Mouse (Mus musculus) cerebellum, postnatal 10 days (tissue): ENCODE results near the gene Krt24.
A peak's percentile ranks its signal among the peaks of the same experiment; 100 is the strongest.
"Not testable (repeated sequence)": the region's sequence is repeated elsewhere in the genome, so short reads cannot be mapped to it uniquely, and the experiment has no call there.

Experiments
- DNase-seq, 2 experiments: peaks; one replicate each; pipeline ENCODE4 v3.0.0; 2021; ENCODE audit warnings: mixed read lengths in 2 of 2

Krt24 gene

GRCm38 (mm10) chr11:99250666-99251065, 34.4 kb downstream of the Krt24 start:
- no peak for DNase-seq

- peak in 1 of 2 experiments; percentile 17 for DNase-seq
These were observed 34.8 kb downstream of the Krt24 start for GRCm38 (mm10) chr11:99250241-99250640.

GRCm38 (mm10) chr11:99249115-99249514, 35.9 kb downstream of the Krt24 start:
- peak; percentile 69 to 80 for DNase-seq

GRCm38 (mm10) chr11:99247916-99248315, 37.1 kb downstream of the Krt24 start:
- no peak for DNase-seq

- DNase-seq, result not testable (repeated sequence)
These were observed 40.5 kb downstream of the Krt24 start for GRCm38 (mm10) chr11:99244519-99244918.

- DNase-seq, result peak; percentile 62 to 70
These were observed 41.2 kb downstream of the Krt24 start, which contains the start of gene Krt222 for GRCm38 (mm10) chr11:99243820-99244374. TSS of gene Krt222 (minus strand) at chr11:99244085.

- DNase-seq, result no peak
These were observed 41.8 kb downstream of the Krt24 start for GRCm38 (mm10) chr11:99243200-99243819.

GRCm38 (mm10) chr11:99242056-99242455, 43.0 kb downstream of the Krt24 start:
- DNase-seq, result no peak

- DNase-seq, result no peak
These were observed 46.6 kb downstream of the Krt24 start for GRCm38 (mm10) chr11:99238468-99238867.

GRCm38 (mm10) chr11:99231049-99231816, 53.8 kb downstream of the Krt24 start:
- DNase-seq, result peak in 1 of 2 experiments; percentile 66

- DNase-seq, result peak; percentile 90 to 92
These were observed 54.6 kb downstream of the Krt24 start, which contains the start of gene Smarce1 for GRCm38 (mm10) chr11:99230261-99231048. TSS of gene Smarce1 (minus strand) at chr11:99231017.
